Mouse (Mus musculus) heart, postnatal 10 days (tissue): ENCODE results near the gene Epha3. TPM values are rescaled to one million over a fixed set of nuclear protein-coding genes. Genes with fewer than 3 reads are reported as not detected.

ENCODE experiments used
- DNase-seq, 2 experiments: peaks; one replicate each; pipeline ENCODE4 v3.0.0; 2021
- intact Hi-C: fragments of 180-260 bp; cut with DNase I; formaldehyde crosslinking; loops from one replicate; pipeline ENCODE4 v1.15.1; 2025
- total RNA-seq, 2 experiments: library from RNA; stranded (reverse); gene quantifications; 2 replicates each; pipeline ENCODE4 v1.2.3; 2021

Epha3 gene
- total RNA-seq, 2 experiments from 2014 or later = 1.6 to 1.9 TPM

- no peak for DNase-seq
- intact Hi-C loops = no loop called here
Observed at GRCm38 (mm10) chr16:63528821-63529220, 335.2 kb downstream of the Epha3 start.

GRCm38 (mm10) chr16:63517636-63518035 is 346.3 kb downstream of the Epha3 start:
- intact Hi-C loops = no loop called here

GRCm38 (mm10) chr16:63510069-63510468 is 353.9 kb downstream of the Epha3 start:
- no peak for DNase-seq
- intact Hi-C loops = no loop called here

More at GRCm38 (mm10) chr16:63517636-63518035, 346.3 kb downstream of the Epha3 start:
- DNase-seq = no peak

- intact Hi-C loops = no loop called here
- DNase-seq = no peak
Observed at GRCm38 (mm10) chr16:63506437-63506836, 357.5 kb downstream of the Epha3 start.

GRCm38 (mm10) chr16:63501456-63501855 is 362.5 kb downstream of the Epha3 start:
- intact Hi-C loops = no loop called here
- DNase-seq = no peak

- no peak for DNase-seq
- intact Hi-C loops = no loop called here
Observed at GRCm38 (mm10) chr16:63500975-63501393, 363.0 kb downstream of the Epha3 start.
